Mouse (Mus musculus): Measurements from ENCODE around the gene Gjb3.

- TF ChIP-seq CTCF (IDR thresholded peaks at IDR 0.05; ENCODE audit: low read depth, low read length) (no peak), TAL1 (conservative IDR thresholded peaks at IDR 0.05; ENCODE audit: low read depth, low read length) (no peak), POLR2AphosphoS5 (IDR thresholded peaks at IDR 0.05; ENCODE audit: insufficient replicate concordance, low read depth, low read length) (no peak)
Measured at GRCm38 (mm10) chr4:127300503-127300902, 30.1 kb downstream of the Gjb3 start.
